Mouse (Mus musculus) embryonic facial prominence, embryonic 11.5 days (tissue): ENCODE results near the gene Bdkrb2. TPM values are rescaled to one million over a fixed set of nuclear protein-coding genes. Genes with fewer than 3 reads are reported as not detected.

Source experiments
- ATAC-seq: fragments of 200-750 bp; cut with Nextera tagmentation; replicated peaks from 2 replicates; pipeline ENCODE4 v1.8.0; 2017; ENCODE audit warnings: low read depth; ENCODE audit not compliant: insufficient number of reproducible peaks, low FRiP score, low TSS enrichment
- DNase-seq: peaks from one replicate; pipeline ENCODE4 v3.0.0-alpha.2; 2015; ENCODE audit warnings: low spot score
- H3K27ac ChIP-seq: fragments of 300-500 bp; sonication (generic); replicated peaks from 2 replicates; pipeline ENCODE4 v1.5.1; 2014; ENCODE audit warnings: mild to moderate bottlenecking, low read depth, low read length, control low read depth
- H3K27me3 ChIP-seq: fragments of 300-500 bp; sonication (generic); 2 replicates; pipeline ENCODE4 v1.6.1; 2014; ENCODE audit warnings: mild to moderate bottlenecking, low read length, moderate library complexity, mixed read lengths; ENCODE audit not compliant: control insufficient read depth, insufficient read depth
- H3K36me3 ChIP-seq: fragments of 300-500 bp; sonication (generic); replicated peaks from 2 replicates; pipeline ENCODE4 v1.6.1; 2014; ENCODE audit warnings: low read depth, mild to moderate bottlenecking, low read length, moderate library complexity, mixed read lengths; ENCODE audit not compliant: control insufficient read depth, insufficient read depth
- H3K4me1 ChIP-seq: fragments of 300-500 bp; sonication (generic); 2 replicates; pipeline ENCODE4 v1.6.1; 2014; ENCODE audit warnings: low read length, mixed read lengths; ENCODE audit not compliant: control insufficient read depth, insufficient read depth
- H3K4me2 ChIP-seq: fragments of 300-500 bp; sonication (generic); 2 replicates; pipeline ENCODE4 v1.6.1; 2014; ENCODE audit warnings: low read depth, mild to moderate bottlenecking, control low read depth, low read length, moderate library complexity
- H3K4me3 ChIP-seq: fragments of 300-500 bp; sonication (generic); 2 replicates; pipeline ENCODE4 v1.5.1; 2014; ENCODE audit warnings: low read depth, low read length, control low read depth
- H3K9ac ChIP-seq: fragments of 300-500 bp; sonication (generic); replicated peaks from 2 replicates; pipeline ENCODE4 v1.6.1; 2014; ENCODE audit warnings: mild to moderate bottlenecking, control low read depth, low read length
- H3K9me3 ChIP-seq: fragments of 300-500 bp; sonication (generic); replicated peaks from 2 replicates; pipeline ENCODE4 v1.6.1; 2016; ENCODE audit warnings: mild to moderate bottlenecking, low read length, inconsistent platforms, mixed read lengths; ENCODE audit not compliant: control insufficient read depth
- WGBS: fragments of 180-500 bp; shearing (Covaris S2); extraction: QIAGEN DNeasy Blood & Tissue Kit; methylation state at CpG from one replicate; pipeline ENCODE4 v1.1.7; 2014; 5-methylcytosine and 5-hydroxymethylcytosine counted together
- polyA plus RNA-seq: library from polyadenylated mRNA; unstranded; fragments of >200 nt; fragmentation: Nextera tagmentation; extraction: Ambion mirVana; gene quantifications from 2 replicates; pipeline ENCODE4 v1.2.1, GENCODE M21; 2014

Bdkrb2 gene
- polyA plus RNA-seq, 1 experiment from 2014 or later = 0.17 TPM

DNA sequence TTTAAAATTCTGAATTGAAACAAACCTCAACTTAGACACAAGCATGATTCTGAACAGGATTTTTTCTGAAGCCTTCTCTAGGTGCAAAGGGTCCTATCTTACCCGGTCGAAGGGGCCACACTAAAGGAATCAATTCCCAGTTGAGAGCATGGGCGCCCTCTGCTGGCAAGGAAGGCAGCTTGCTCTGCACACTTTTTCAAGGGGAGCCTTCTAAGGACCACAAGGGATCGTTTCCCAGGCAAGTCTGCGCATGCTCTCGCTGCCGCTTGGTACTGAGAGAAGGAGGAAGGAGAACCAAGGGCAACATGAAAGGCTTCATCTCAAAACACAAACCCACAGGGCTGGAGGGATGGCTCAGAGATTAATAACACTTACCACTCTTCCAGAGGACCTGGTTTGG is 48.7 kb downstream of the Bdkrb2 start:
- 17% methylated on average over 7 of the region's 7 CpGs for WGBS
- DNase-seq (peak; percentile 90), ATAC-seq (0 out of 2 replicates have a peak, but pooled peaks have one; percentile 37)
- Histone ChIP-seq H3K4me2 (no peak overlapping the region), H3K9me3 (no peaks in the 10 kb centered on the region), H3K27ac (no peak overlapping the region), H3K27me3 (no peaks in the 10 kb centered on the region), H3K4me1 (no peaks in the 10 kb centered on the region), H3K36me3 (no peaks in the 10 kb centered on the region; the same call in 1 of the 2 replicates), H3K9ac (no peak overlapping the region), H3K4me3 (no peak overlapping the region)

DNA sequence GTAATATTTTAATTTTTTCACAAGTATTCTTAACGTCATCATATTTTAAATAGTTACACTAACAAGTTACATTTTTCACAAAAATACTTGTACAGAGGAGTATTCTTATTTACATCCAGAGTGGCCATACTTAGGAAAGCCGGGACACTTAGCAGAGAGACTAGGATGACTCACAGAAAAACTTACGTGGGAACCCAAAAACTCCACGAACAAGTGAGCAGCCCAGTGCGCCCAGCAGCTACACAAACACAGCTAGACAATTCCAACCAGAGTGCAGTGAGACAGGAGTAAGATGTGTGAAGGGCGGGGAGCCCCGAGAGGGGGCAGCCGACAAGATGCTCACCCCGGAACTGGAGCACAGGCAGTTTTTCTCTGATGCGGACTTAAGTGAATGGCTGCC is 50.5 kb downstream of the Bdkrb2 start:
- H3K4me1 ChIP-seq = no peaks in the 10 kb centered on the region
- no peaks in the 10 kb centered on the region; the same call in 1 of the 2 replicates for H3K36me3 ChIP-seq
- DNase-seq (no peak), ATAC-seq (no peak)
- no peak overlapping the region for H3K9ac ChIP-seq
- H3K9me3 ChIP-seq = no peaks in the 10 kb centered on the region
- no peak overlapping the region for H3K4me2 ChIP-seq
- 86% methylated on average over 10 of the region's 10 CpGs for WGBS
- H3K27ac ChIP-seq = no peak overlapping the region
- no peaks in the 10 kb centered on the region for H3K27me3 ChIP-seq
- H3K4me3 ChIP-seq = no peak overlapping the region

DNA sequence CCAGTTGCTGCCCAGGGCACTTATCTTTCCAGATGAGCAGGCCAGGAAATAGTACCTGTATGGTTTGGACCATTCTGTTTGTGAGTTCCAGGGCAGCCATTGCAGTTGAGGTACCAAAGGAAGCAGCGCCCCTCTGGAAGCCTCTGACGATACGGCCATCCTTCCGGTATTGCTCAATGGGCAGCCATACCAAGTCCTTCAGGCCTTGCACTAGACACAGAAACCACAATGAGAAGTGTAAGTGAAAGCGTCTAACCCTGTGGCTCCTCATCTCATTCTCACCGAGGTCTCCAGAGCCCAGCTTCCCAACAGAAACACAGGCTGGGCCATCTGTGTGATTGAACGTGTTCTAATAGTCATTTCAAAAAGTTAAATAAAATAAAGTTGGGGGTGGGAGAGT is 59.0 kb downstream of the Bdkrb2 start:
- no peak overlapping the region for H3K9ac ChIP-seq
- no peak overlapping the region for H3K27ac ChIP-seq
- no peaks in the 10 kb centered on the region for H3K4me1 ChIP-seq
- no peaks in the 10 kb centered on the region for H3K9me3 ChIP-seq
- no peak for DNase-seq
- no peak overlapping the region for H3K4me3 ChIP-seq
- no peaks in the 10 kb centered on the region for H3K27me3 ChIP-seq
- no peak overlapping the region for H3K4me2 ChIP-seq
- 95% methylated on average over 7 of the region's 7 CpGs for WGBS
- no peak for ATAC-seq
- peaks cover 8% of the 10 kb centered on the region for H3K36me3 ChIP-seq

DNA sequence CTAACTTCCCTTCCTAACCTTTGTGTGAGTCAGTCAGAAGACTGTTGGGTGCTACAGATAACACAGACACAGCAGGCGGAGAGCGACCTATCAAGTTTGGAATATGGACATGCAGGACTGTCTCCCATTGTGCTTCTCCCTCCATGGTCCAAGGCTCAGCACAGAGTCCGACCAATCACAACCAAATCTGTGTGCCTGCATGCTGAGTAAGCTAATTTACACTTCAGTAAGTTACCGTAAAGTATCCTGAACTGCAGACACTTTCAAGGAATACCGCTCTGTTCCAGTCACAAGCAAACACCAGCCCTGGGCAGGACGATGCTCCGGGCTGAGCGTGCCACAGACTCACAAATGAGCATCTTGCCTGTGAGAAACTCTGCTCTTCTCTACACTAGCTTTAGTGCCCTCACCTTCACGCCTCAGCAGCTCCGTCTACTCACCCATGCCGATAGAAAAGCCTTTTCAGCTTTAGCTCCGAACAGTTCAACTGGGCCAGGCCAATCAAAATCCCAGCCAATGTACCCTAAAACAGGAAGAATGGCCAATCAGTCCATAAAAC is 60.0 kb downstream of the Bdkrb2 start:
- Histone ChIP-seq H3K4me1 (no peaks in the 10 kb centered on the region), H3K9me3 (no peaks in the 10 kb centered on the region), H3K36me3 (peaks cover 8% of the 10 kb centered on the region), H3K27ac (no peak overlapping the region), H3K9ac (no peak overlapping the region), H3K4me2 (no peak overlapping the region), H3K4me3 (no peak overlapping the region), H3K27me3 (no peaks in the 10 kb centered on the region)
- ATAC-seq (no peak), DNase-seq (no peak)
- 84% methylated on average over 12 of the region's 12 CpGs for whole genome bisulfite sequencing

DNA sequence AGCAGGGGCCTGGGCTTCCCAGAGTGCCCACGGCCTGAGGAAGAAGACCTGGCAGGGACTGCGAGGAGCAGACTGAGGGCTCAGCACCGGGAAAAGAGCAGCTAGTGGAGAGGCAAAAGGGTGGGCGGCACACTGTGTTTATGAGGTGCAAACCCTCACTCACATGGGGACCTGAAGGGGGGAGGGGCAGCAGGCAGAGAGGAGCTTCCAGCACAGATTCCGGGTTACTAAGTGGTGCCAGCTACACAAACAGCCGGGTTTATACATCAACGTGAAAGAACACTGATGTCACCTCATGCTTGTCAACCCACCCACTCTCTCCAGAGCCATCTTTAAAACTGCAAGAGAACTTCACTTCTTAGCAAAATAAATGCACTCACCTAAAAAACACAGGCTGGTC is 62.8 kb downstream of the Bdkrb2 start:
- no peak overlapping the region for H3K27ac ChIP-seq
- no peak for ATAC-seq
- H3K9me3 ChIP-seq = no peaks in the 10 kb centered on the region
- no peak overlapping the region for H3K4me3 ChIP-seq
- no peak overlapping the region for H3K9ac ChIP-seq
- no peak overlapping the region for H3K4me2 ChIP-seq
- H3K27me3 ChIP-seq = no peaks in the 10 kb centered on the region
- no peaks in the 10 kb centered on the region for H3K4me1 ChIP-seq
- peak; percentile 23 for DNase-seq
- peaks cover 4% of the 10 kb centered on the region for H3K36me3 ChIP-seq
- 61% methylated on average over 7 of the region's 7 CpGs for WGBS

DNA sequence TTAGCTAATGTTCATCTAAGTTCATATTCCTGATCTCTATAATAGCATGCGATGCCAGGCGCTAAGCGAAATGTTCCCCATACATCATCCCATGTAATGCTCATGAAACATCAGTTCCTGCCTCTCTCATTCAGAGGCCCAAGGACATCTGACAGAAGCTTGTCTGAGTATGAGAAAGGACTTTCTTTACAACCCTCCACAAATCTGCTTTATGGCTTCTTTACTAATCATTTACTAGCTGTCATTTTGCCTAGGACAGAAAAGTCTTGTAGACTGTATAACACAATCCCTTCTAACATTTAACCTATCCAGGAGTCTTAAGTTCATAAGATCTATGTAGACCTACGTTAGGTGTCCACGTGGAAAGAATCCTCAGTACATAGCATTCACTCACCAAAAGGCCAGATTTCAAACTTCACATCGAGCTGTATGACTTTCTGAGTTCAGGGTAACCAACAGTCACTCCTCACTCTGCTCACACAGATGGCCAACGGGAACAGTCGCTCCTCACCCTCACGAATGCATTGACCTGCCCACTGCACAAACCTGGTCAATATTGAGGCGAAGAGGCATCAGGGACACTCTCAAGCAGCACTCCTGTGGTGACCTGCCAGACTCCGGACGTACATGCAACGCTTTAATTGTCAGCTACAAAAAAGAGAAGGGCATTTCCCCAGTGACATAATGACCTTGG is 71.5 kb downstream of the Bdkrb2 start:
- WGBS = 94% methylated on average over 13 of the region's 13 CpGs
- ATAC-seq (no peak), DNase-seq (no peak)
- Histone ChIP-seq H3K9ac (no peak overlapping the region), H3K4me2 (no peak overlapping the region), H3K4me3 (no peak overlapping the region), H3K27me3 (no peaks in the 10 kb centered on the region), H3K4me1 (no peaks in the 10 kb centered on the region), H3K36me3 (0 out of 2 replicates have a peak, but pooled peaks cover 3% of the 10 kb centered on the region), H3K27ac (no peak overlapping the region), H3K9me3 (no peaks in the 10 kb centered on the region)

DNA sequence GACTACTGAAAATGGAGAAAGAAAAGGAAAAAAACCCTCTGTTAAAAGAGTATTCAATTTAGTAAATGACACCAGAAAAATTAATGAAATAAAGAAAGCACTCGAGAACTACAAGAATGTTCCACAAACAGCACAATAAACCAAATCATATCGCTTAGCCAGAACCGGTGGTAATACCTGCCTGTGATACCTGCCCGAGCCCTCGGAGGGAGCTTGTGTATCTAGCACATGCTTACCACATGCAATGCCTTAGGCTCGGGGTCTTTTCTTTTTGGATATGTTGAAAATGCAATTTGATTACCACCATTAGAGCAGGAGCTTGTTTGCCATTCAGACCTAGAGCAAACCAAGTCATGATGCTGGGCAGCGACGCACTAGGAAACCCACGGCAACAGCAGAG is 73.5 kb downstream of the Bdkrb2 start:
- DNase-seq = no peak
- Histone ChIP-seq H3K27me3 (no peaks in the 10 kb centered on the region), H3K4me3 (no peak overlapping the region), H3K4me1 (no peaks in the 10 kb centered on the region), H3K9ac (no peak overlapping the region), H3K4me2 (no peak overlapping the region), H3K27ac (no peak overlapping the region), H3K9me3 (no peaks in the 10 kb centered on the region), H3K36me3 (0 out of 2 replicates have a peak, but pooled peaks cover 3% of the 10 kb centered on the region)
- WGBS = 93% methylated on average over 9 of the region's 9 CpGs
- no peak for ATAC-seq

DNA sequence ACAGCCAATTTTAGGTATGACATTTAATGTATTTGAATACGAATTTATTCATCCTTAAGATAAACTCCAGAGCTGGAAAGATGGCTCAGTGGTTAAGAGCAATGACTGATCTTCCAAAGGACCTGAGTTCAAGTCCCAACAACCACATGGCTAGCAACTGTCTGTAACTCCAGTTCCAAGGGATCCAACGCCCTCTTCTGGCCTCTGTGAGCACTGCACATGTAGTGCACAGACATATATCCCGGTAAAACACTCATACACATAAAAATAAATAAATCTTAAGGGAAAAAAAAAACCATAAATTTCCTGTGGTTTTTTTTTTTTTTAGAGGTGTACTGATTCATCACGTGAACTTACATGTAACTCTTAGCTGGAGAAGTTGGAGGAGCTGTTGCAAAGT is 74.5 kb downstream of the Bdkrb2 start:
- H3K9ac ChIP-seq = no peak overlapping the region
- no peaks in the 10 kb centered on the region for H3K27me3 ChIP-seq
- H3K27ac ChIP-seq = no peak overlapping the region
- 0 out of 2 replicates have a peak, but pooled peaks cover 5% of the 10 kb centered on the region for H3K36me3 ChIP-seq
- no peak for DNase-seq
- H3K4me2 ChIP-seq = no peak overlapping the region
- 73% methylated on average over 4 of the region's 4 CpGs for WGBS
- H3K4me1 ChIP-seq = no peaks in the 10 kb centered on the region
- ATAC-seq = no peak
- no peak overlapping the region for H3K4me3 ChIP-seq
- H3K9me3 ChIP-seq = no peaks in the 10 kb centered on the region
